Mouse (Mus musculus): Measurements from ENCODE around the gene Hbb-bh2.

DNA sequence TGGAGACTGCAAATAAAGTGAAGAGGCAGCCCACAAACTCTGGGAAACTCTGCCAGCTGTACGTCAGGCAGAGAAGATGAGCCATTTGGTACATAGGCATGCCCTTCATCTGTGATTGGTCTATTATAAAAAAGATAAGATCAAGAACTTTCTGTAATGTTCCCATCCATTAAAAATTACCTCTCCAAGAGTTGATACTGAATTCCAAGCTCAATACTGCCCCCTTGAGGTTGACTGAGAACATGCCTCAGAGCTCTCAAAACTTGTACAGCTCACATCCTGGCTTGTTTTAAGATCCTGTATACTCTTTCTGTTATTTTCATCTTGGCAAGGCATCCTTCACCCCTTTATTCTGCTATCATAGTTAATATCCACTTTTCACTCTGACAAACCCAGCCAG lies 33.5 kb downstream of the Hbb-bh2 start:
- TF ChIP-seq MAX (IDR thresholded peaks at IDR 0.05; ENCODE audit: low read depth) (no peak), POLR2A (IDR thresholded peaks at IDR 0.05; ENCODE audit: insufficient read length, low read depth) (no peak)
